Mouse (Mus musculus): ENCODE results near the gene Gga2.

DNA sequence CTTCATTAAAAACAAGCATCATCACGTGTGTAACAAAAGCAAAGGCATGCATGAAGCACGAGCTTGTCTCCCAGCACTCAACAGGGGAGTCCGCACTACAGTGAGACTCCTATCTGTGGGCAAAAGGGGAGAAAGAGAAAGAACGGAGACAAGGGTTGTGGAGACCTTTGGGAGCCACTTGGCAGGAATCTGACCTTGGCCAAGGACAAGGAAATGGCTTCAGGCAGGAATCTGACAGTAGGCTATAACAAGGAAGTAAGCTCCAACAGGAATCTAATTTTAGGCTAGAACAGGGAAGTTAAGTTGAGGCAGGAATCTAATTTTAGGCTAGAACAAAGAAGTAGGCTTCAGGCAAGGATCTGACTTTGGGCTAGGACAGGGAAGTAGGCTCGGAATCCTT lies 25.1 kb downstream of the Gga2 start:
- TF ChIP-seq GATA1 (IDR thresholded peaks at IDR 0.05; ENCODE audit: low read length) (no peak), TAL1 (IDR thresholded peaks at IDR 0.05; ENCODE audit: low read length) (no peak)

All from erythroblast, embryonic 14.5 days (primary cell).